Mouse (Mus musculus): ENCODE measurements around the gene Kdm4c.
"Not testable (repeated sequence)": the region's sequence is repeated elsewhere in the genome, so short reads cannot be mapped to it uniquely, and the experiment has no call there.

The Kdm4c gene

DNA sequence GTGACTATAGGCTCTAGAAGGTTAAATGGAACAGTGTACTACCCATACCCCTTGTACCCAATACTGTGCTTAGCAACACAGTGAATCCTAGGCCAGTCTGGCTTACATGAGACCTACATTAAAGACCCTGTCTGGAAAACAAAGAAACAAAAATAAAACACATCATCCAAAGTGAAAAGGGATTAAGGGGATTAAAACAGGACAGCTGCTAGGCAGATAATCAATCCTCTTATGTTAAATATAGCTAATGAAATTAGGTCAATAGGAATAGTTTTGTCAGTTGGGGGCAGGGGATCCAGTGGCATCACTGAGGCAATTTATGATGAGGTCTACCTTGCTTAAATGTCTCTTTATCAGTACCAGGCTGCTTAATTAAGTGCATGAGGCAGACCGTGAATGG, at the start of gene Kdm4c:
Gene Kdm4c, plus strand, starts transcription at position 322 of the 400 bp plus-strand sequence.
- no peak for DNase-seq (ENCODE audit: low read depth, low spot score)

DNA sequence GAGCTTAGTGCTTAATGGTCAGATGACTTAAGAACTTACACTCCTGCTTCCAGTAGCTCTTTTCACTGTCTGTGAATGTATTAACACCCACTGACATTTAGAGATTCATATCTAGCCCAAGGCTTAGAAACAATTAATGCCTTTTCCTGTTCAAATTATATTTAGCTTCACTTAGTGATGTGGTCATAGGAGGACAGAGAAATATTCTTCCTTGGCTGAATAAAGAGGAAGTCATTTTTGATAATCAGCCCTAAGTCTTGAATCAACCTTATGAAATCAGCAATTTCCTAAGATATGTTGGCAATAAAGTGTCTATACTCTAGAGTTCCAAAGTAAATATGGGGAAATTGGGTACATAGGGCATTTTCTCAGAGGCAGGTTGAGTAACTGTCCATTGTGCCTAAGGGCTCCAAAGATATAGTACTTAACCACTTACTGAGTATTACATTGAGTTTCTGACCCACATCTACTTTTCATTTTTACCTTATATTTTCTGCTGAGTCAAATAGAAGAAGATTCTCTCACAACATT, 41.0 kb upstream of the Kdm4c start:
- no peak for DNase-seq (ENCODE audit: low read depth, low spot score)

DNA sequence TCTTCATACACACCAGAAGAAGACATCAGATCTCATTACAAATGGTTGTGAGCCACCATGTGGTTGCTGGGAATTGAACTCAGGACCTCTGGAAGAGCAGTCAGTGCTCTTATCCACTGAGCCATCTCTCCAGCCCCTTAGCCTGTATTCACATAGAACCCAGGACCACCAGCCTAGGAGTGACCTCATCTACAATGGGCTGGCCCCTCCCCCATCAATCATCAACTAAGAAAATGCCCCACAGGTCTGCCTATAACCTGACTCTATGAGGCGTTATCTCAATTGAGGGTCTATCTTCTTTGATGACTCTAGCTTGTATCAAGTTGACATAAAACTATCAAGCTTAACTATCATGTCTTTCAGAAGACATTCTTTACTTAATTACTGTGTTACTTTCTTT, 20.5 kb upstream of the Kdm4c start:
- DNase-seq (ENCODE audit: low read depth, low spot score), result not testable (repeated sequence)

DNA sequence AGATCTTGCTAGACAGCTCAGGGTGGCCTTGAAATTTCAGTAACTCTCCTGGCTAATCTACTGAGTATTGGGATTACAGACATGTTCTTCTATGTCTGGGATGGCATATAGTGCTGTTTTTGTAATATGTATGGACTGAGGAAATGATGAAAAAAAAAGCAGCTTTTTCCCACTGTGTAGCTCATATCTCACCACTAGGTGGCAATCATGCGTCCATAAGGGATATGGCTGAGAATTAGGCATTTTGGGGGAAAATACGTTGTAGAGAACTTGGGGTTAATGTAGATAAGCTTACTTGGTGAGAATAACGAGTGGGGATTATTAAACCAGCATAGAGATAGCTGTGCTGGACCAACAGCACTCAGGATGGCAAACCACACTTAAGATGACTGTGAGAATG, 19.9 kb upstream of the Kdm4c start:
- no peak for DNase-seq (ENCODE audit: low read depth, low spot score)

DNA sequence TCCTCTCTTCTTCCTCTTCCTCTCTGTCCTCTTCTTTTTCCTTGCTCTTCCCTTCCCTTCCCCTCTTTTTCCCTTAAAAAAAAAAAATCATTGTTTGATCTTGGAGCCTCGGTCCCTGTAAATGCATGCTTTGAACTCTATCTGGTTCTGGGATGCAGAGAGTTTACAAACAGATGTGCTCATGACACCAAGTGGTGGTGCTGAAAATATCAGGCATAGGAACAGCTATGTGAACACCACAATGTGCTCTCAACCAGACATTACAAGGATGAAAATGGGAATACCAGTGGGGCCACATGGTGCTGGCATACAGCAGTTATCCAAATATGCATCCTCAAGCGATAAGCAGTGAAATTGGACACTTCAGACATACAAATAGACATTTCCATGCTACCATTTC, 18.1 kb upstream of the Kdm4c start:
- no peak for DNase-seq (ENCODE audit: low read depth, low spot score)

DNA sequence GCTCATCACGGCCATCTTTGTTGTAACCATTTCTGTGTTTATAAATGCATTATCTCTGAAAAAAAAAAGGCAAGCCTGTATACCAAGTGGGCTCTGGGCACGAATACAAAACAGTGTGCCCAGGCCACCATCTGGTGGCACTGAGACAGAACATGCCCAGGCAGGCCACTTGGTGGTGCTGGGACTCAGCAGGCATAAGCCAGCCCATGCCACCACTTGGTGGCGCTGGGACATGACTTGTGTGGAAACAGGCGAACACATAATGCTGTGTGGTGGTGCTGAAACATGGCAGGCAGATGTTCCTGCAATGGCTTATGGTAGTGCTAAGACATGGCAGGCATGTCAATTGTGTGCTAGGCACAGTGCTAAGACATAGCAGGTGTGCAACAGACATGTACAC, 11.3 kb upstream of the Kdm4c start:
- no peak for DNase-seq (ENCODE audit: low read depth, low spot score)

DNA sequence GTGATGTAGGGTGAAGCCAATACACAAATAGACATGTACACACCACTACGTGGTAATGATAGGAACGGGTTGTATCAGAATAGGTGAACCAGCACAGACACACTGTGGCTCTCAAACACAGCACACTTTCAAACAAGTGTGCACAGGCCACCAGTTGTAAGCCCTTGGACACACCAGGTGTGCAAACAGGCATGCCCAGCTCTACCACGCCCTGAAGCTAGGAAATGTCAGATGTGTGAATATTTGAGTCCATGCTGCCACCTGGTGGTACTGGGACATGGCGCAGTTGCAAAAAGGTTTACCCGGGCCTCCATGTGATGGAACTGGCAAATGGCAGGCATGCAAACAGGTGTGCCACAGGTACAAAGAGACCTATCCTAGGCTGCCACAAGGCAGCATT, 10.9 kb upstream of the Kdm4c start:
- DNase-seq (ENCODE audit: low read depth, low spot score), result no peak

DNA sequence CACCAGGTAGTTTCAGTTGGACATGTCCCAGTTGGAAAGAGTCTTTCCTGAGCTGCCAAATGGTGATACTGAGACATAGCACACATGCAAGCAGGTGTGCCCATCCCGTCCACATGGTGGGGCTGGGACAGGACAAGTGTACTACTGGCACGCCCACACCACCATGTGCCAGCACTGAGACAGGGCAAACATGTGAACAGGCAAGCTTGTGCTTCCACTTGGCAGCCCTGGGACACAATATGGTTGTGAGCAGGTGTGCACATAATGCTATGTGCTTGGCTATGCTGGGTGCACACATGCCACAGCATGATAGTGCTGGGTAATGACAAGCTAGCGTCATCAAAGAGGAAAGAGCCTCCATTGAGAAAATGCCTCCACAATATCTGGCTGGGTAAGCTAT, 8.8 kb upstream of the Kdm4c start:
- DNase-seq (ENCODE audit: low read depth, low spot score), result peak; percentile 4

DNA sequence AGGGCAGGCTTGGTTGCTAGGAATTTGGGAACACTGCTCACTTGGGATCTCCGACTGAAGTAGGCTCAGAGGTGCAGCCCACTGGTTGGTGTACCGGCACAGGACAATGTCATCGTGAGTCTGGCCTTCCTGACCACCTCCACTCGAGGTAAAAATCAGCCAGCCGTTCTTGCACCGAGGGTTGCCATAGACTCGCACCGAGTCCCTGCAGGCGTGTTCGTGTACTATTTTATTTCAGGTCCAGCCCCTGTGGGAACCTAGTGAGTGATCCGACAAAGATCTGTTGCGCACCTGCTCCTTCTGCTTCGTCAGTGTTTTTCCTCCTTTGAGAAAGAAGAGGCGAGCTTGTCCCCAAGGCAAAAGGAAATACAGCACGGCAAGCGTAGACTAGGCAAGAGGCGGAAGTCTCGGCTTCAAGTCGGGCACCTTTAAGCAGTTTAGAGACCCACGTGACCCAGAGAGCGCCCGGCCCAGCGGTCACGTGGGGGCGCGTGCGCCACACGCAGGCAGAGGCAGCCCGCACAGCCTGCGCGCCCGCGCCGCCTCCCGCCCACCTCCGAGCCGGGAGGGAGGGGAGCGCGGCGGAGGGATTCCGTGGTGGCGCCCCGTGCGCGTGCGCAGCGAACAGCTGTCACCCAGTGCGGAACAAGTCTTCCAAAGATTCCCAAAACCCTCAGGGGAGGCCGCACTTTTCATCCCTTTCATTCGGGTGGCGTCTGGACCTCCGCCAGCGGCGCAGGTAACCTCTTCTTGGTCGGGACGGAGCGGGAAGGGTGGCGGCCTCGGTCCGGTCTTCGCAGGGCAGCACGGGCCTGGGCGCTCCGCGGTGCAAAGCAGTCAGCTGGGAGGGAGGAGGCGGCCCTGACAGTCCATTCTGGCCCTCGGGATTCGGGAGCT, 9.3 kb downstream of the Kdm4c start:
- DNase-seq (ENCODE audit: low read depth, low spot score), result peak; percentile 93

DNA sequence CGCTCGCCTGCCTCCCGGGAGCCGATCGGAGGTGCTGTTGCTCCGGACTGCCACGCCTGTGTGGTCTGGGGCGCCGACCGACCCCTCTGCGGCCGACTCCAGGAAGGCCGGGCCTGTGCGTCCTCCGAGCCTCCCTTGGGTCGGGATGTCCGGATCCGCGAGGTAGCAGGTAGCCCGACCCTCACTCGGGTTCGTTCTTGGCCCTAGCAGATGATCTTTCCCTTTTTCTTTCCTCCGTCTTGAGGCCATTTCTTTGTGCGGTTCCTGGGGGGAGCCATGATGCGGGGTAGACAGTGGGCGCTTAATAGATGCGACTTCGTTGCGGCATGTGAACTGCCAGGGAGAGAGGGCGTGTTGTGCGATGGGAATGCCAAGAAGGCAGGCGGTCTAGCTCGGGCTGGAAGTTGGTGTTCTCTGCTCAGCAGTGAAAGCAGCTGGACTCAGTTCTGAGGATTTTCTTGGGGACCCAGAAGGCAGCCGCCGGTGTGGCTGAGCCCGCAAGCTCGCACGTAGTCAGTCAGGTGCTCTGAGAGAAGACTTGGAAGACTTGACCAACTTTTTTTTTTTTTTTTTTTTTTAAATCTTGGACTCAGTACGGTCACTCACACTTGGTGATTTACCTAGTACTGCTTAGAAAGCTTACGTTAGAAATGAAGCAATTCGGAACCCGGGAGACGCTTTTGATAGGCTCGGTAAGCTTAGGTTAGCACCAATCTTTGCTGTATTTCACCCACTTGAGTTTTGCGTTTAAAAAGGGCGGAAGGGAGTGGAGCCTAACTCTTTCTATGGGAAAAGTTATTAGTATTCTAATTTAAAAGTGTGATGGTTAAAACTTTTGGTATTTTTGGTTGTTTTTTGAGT, 10.2 kb downstream of the Kdm4c start:
- DNase-seq (ENCODE audit: low read depth, low spot score), result peak; percentile 24

DNA sequence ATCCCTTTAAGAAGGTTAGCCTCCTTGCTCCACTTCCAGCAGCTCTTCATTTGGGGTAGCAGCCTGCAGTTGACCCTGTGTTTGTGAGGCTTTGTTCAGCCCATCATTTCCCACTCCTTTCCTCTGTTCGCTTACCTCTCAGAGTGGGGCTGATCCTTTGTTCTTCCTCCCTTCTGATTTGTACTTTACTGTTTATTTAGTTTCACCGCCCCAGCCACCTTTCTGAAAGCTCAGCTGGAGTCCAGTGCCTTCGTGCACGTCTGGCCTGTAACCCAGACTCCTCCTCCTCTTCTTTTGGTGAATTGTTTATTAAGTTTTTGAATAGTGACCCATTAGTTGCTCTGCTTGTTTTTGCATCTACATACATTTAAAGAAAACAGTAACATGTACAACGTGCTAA, 15.6 kb downstream of the Kdm4c start:
- DNase-seq (ENCODE audit: low read depth, low spot score), result no peak

DNA sequence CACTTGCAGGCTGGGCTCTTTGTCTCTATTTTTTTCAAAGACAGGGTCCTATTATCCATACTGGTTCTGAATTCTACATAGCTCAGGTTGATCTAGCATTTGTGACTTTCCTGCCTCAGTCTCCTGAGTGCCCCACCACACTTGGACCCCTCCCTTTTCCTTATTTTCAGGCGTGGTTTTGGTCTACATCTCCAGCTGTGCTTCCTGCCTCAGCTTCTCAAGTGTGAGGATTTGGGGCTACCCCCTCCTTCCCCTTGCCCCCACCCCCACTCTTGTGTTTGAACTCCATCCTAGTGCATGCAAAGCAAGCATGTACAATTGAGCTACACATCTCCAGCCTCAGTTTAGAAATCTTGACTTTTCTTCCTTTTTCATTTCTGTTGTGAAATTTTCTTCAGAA, 16.2 kb downstream of the Kdm4c start:
- DNase-seq (ENCODE audit: low read depth, low spot score), result no peak

DNA sequence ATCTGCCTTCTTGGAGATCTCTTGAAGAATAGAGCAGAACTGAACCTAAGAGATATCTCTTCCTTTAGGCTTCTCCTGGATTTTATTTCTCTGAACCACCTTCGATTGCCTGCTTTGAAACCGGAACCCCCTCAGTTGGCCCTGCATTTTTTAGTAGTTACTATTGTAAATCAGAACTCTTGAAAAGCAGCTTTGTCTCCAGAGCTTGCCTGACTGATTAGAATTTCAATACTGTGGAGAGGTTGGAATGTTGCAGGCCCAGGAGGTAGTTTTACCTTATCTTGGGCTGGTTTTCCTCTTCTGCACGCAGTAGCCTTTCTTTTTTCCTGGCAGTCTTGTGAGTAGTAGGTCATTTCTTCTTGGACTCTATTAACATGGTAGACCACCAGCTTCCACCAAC, 17.0 kb downstream of the Kdm4c start:
- DNase-seq (ENCODE audit: low read depth, low spot score), result no peak

DNA sequence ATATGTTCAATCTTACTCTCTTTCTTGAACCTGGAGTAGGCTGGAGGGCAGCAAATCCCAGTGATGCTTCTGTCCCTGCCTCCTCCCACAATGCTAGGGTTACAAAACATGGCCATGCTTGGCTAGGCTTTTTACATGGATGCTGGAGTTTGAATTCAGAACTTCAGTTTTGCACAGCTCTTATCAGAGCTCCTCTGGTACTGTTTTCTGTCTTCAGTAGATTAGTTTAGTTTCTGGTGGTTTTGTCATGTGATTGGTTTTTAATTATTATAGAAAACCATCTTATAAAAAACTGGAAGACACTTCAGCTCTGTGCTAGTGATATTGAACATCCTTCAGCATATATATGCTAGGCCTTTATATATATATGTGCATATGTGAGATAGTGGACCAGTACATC, 19.6 kb downstream of the Kdm4c start:
- no peak for DNase-seq (ENCODE audit: low read depth, low spot score)

DNA sequence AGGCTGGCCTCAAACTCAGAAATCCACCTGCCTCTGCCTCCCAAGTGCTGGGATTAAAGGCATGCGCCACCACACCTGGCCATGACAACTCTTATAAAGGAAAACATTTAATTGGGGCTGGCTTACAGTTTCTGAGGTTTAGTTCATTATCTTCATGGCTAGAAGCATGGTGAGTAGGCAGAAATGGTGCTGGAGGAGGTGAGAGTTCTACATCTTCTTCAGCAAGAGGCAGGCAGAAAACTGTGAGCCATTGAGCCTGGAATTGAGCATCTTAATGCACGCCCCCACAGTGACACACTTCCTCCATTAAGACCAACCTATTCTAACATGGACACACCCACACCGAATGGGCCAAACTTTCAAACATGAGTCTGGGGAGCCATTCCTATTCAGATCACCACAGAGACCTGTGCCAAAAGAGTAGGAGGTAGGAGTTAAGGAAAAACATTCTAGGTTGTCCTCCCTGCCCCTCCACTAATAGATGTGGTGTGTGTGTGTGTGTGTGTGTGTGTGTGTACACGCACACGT, 22.2 kb downstream of the Kdm4c start:
- no peak for DNase-seq (ENCODE audit: low read depth, low spot score)

DNA sequence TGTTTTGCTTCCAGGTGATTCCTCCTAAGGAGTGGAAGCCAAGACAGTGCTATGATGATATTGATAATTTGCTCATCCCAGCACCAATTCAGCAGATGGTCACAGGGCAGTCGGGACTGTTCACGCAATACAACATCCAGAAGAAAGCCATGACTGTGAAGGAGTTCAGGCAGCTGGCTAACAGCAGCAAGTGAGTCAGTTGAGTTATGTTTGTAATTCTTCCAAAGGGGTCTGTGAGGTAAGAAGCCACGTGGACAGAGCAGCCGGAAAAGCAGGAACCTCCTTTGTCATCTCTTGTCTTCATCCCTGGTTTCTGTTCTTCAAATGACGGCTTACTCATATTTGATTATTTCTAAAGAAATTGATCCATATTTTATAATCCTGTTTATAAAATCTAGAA, 28.9 kb downstream of the Kdm4c start:
- no peak for DNase-seq (ENCODE audit: low read depth, low spot score)

DNA sequence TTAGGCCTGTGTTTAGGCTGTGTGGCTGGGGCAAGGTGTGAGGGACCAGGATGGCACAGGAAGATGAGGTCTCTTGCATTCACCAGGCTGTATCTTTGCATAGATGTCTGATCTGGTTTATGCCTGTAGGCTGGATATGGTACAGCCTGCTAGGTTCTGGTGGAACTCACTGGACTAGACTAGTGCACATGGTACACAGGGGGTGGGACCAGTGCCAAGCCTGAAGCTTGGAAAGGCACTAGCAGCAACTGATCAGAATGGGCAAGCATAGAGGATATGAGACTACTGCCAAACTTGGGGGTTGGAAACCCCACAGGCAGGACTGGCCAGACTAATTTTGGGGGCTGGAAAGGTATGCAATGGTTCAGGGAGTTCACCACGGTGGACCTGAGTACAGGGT, 35.2 kb downstream of the Kdm4c start:
- DNase-seq (ENCODE audit: low read depth, low spot score), result no peak

DNA sequence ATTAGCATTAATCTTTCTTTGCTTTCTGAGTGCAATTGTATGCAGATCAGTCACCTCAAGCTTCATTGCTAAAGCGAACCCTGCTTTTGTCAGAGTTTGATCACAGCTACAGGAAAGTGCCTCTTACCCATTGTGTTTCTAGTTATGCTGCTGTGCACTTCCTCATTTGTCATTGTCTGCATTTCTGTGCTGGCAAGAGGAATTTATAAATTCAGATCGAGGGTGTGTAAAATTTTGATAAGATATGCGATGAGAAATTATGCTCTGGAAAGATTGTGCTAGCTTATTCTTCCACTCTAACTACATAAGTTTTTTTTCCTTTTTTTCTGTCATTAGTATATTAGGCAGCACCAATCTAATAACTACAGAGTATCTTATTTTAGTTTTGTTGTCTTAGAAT, 37.9 kb downstream of the Kdm4c start:
- DNase-seq (ENCODE audit: low read depth, low spot score), result no peak

DNA sequence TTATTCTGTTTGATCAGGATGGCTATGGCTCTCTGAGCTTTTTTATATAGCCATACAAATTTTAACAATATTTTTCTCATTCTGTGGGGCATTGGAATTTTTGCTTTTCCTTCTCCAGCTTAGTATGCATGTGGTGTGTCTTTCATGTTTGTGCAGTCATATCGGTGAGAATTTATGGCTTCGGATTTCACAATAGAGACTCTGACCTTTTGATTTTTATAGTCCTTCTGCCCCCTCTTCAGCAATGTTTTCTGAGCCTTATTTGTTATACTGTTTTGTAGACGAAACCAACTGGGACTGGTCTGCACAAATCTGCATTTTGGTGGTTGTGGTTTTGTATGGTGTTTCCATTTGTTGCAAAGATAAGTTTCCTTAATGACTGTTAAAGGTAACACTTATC, 45.6 kb downstream of the Kdm4c start:
- no peak for DNase-seq (ENCODE audit: low read depth, low spot score)

DNA sequence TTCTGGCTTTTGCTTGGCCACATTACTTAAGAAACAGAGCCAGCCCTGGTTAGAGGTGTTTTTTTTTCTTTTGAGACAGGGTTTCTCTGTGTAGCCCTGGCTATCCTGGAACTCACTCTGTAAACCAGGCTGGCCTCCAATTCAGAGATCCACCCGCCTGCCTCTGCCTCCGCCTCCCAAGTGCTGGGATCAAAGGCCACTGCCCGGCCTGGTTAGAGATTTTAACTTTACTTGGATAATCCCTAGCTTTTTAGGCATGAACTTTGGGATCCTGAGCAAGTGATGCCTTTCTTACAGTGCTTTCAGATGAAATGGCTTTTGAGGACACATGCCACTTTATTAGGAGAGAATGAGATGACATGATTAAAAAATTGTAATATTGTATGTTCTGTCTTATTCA, 52.4 kb downstream of the Kdm4c start:
- DNase-seq (ENCODE audit: low read depth, low spot score), result no peak

DNA sequence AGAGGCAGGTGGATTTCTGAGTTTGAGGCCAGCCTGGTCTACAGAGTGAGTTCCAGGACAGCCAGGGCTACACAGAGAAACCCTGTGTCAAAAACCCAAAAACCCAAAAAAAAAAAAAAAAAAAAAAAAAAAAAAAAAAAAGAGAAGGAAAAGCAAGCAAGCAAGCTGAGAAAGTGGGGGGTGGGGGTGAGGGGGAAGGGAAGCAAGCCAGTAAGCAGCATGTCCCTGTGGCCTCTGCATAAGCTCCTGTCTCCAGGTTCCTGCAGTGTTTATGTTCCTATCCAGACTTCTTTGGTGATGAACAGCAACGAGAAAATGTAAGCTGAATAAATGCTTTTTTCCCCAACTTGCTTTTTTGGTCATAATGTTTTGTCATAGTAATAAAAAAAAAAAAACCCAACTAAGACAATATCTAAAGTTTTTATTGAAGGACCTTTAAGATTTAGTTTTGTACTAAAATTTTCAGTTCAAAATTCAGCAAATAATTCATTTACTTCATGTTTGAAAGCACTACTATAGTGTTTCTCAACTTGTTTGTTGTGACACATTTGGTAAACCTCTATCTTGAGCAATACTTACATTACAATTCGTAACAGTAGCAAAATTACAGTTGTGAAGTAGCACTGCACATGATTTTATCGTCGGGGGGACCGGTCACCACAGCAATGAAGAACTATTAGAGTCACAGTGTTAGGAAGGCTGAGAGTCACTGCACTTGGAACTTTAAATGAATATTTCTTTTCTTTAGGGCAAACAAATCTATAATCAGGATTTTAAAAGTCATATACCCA, 63.2 kb downstream of the Kdm4c start:
- DNase-seq (ENCODE audit: low read depth, low spot score), result no peak

DNA sequence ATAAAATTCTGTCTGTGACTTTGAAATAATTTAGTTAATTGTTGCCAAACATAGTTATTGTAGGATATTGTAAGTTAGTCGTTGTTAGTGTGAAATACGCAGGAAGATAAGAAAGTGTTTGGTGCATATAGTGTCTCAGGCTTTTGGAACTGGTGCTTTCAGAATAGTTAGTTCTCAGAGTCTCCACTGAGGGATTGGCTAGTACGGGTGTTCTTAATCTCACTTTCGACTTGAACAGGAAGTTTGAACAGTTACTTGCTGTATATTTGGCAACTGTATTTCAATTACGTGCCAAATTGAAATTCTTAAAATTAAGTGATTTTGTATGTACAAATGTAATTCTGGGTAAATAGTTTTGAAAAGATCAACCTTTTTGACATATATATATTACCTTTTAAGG, 68.8 kb downstream of the Kdm4c start:
- DNase-seq (ENCODE audit: low read depth, low spot score), result no peak
